Comparison of ENCODE assay signal across 19 mouse cellular contexts in the genomic region with DNA sequence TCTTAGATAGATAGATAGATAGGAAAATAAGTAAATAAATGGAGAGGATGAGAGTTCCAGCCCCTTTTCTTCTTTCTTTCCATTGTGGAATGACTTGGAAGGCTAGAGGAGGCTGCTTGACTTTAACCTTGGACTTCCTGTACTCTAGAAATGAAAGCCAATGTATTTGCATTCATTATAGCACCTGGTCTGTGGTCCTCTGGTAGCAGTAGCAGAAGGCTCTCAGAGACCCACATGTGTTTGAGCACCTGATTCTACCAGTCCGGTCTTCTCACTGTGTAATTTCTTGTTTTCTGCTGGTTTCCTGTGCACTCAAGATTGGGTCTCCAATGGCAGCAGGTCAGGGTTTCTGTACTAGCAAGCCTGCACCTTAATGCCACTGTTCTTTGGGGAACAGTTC. TPM values are rescaled to one million over a fixed set of nuclear protein-coding genes. Genes with fewer than 3 reads are reported as not detected.
A peak's percentile ranks its signal among the peaks of the same experiment; 100 is the strongest.
DNase-seq lines count a peak whose midpoint lies in the region; ATAC-seq and TF ChIP-seq lines count a peak whose summit lies in the region.
"Had no signal": no experiment of that assay in that cellular context is flagged by ENCODE, and none has a peak within 500 bp of the region (broad histone marks: within the 10 kb centered on the region; RNA-seq: fewer than 3 reads in every experiment).

No protein-coding gene starts in this region.

- H3K4me2 ChIP-seq in hindbrain, embryonic 14.5 days (replicated peaks), result no peak overlapping the region
- H3K4me2 ChIP-seq in hindbrain, embryonic 16.5 days (ENCODE audit: low read length), result no peak overlapping the region
- H3K4me2 ChIP-seq in stomach, embryonic 14.5 days (replicated peaks; ENCODE audit: low read depth, low read length), result no peak overlapping the region
- no peak overlapping the region for H3K4me2 ChIP-seq in stomach, postnatal 0 days (replicated peaks; ENCODE audit: low read depth)
- no peak overlapping the region for H3K4me2 ChIP-seq in midbrain, embryonic 15.5 days
- no peak overlapping the region for H3K4me2 ChIP-seq in kidney, embryonic 15.5 days
- H3K4me2 ChIP-seq: heart, embryonic 12.5 days; limb, embryonic 12.5 days; liver, embryonic 15.5 days had no signal

- no peak for TF ChIP-seq EP300 in stomach, postnatal 0 days (optimal IDR thresholded peaks at IDR 0.05)

- H3K27ac ChIP-seq in hindbrain, embryonic 14.5 days, result peak overlapping the region; percentile 7; the same call in 1 of the 2 replicates
- no peak overlapping the region for H3K27ac ChIP-seq in hindbrain, embryonic 16.5 days (ENCODE audit: low read depth, low read length)
- H3K27ac ChIP-seq in stomach, embryonic 14.5 days (ENCODE audit: low read length), result 0 out of 2 replicates have a peak overlapping the region, but pooled peaks have one; percentile 12
- no peak overlapping the region for H3K27ac ChIP-seq in stomach, postnatal 0 days (replicated peaks)
- H3K27ac ChIP-seq in midbrain, embryonic 15.5 days, result no peak overlapping the region
- no peak overlapping the region for H3K27ac ChIP-seq in kidney, embryonic 15.5 days
- H3K27ac ChIP-seq: liver, embryonic 15.5 days had no signal

- H3K36me3 ChIP-seq in hindbrain, embryonic 14.5 days (replicated peaks; ENCODE audit: control insufficient read depth, insufficient read depth), result no peaks in the 10 kb centered on the region
- no peaks in the 10 kb centered on the region for H3K36me3 ChIP-seq in hindbrain, embryonic 16.5 days (ENCODE audit: control insufficient read depth, insufficient read depth, low read length)
- H3K36me3 ChIP-seq in stomach, embryonic 14.5 days (ENCODE audit: control insufficient read depth, insufficient read depth, low read length), result no peaks in the 10 kb centered on the region
- H3K36me3 ChIP-seq in stomach, postnatal 0 days (ENCODE audit: control insufficient read depth, insufficient read depth, low read length), result no peaks in the 10 kb centered on the region
- H3K36me3 ChIP-seq in midbrain, embryonic 15.5 days (replicated peaks), result no peaks in the 10 kb centered on the region
- H3K36me3 ChIP-seq in kidney, embryonic 15.5 days, result peaks cover 11% of the 10 kb centered on the region
- H3K36me3 ChIP-seq: liver, embryonic 15.5 days had no signal

- no peak for TF ChIP-seq CTCF in stomach, postnatal 0 days (IDR thresholded peaks at IDR 0.05; ENCODE audit: low read depth)

- H3K9ac ChIP-seq in hindbrain, embryonic 14.5 days, result no peak overlapping the region
- H3K9ac ChIP-seq in hindbrain, embryonic 16.5 days (ENCODE audit: low read depth, low read length), result no peak overlapping the region
- H3K9ac ChIP-seq in stomach, embryonic 14.5 days (replicated peaks; ENCODE audit: low read depth, low read length), result no peak overlapping the region
- no peak overlapping the region for H3K9ac ChIP-seq in stomach, postnatal 0 days (ENCODE audit: low read length)
- no peak overlapping the region for H3K9ac ChIP-seq in midbrain, embryonic 15.5 days
- no peak overlapping the region for H3K9ac ChIP-seq in kidney, embryonic 15.5 days
- H3K9ac ChIP-seq: forebrain, postnatal 0 days; heart, embryonic 12.5 days; limb, embryonic 12.5 days; liver, embryonic 15.5 days had no signal

- H3K27me3 ChIP-seq in hindbrain, embryonic 14.5 days (ENCODE audit: control insufficient read depth, insufficient read depth, low read length), result no peaks in the 10 kb centered on the region
- no peaks in the 10 kb centered on the region for H3K27me3 ChIP-seq in hindbrain, embryonic 16.5 days (replicated peaks; ENCODE audit: control insufficient read depth, insufficient read depth, low read length)
- no peaks in the 10 kb centered on the region for H3K27me3 ChIP-seq in stomach, embryonic 14.5 days (ENCODE audit: control insufficient read depth, insufficient read depth, low read length)
- H3K27me3 ChIP-seq in stomach, postnatal 0 days (ENCODE audit: control insufficient read depth, insufficient read depth, low read length), result no peaks in the 10 kb centered on the region
- H3K27me3 ChIP-seq in midbrain, embryonic 15.5 days (replicated peaks), result no peaks in the 10 kb centered on the region
- H3K27me3 ChIP-seq in kidney, embryonic 15.5 days, result no peaks in the 10 kb centered on the region
- H3K27me3 ChIP-seq: heart, embryonic 12.5 days; limb, embryonic 12.5 days; liver, embryonic 15.5 days had no signal

- no peak for ATAC-seq in hindbrain, embryonic 14.5 days (ENCODE audit: low FRiP score)
- ATAC-seq in hindbrain, embryonic 16.5 days, result no peak
- no peak for ATAC-seq in stomach, embryonic 14.5 days (ENCODE audit: insufficient number of reproducible peaks, insufficient read depth, low FRiP score, low read depth)
- no peak for ATAC-seq in stomach, postnatal 0 days (ENCODE audit: low FRiP score, low TSS enrichment)
- ATAC-seq in midbrain, embryonic 15.5 days (replicated peaks), result no peak
- no peak for ATAC-seq in kidney, embryonic 15.5 days (replicated peaks; ENCODE audit: low FRiP score)
- ATAC-seq: forebrain, postnatal 0 days; midbrain, embryonic 16.5 days had no signal

- peaks cover 5% of the 10 kb centered on the region; the same call in 1 of the 2 replicates for H3K9me3 ChIP-seq in hindbrain, embryonic 14.5 days (ENCODE audit: control insufficient read depth, low read length)
- no peaks in the 10 kb centered on the region for H3K9me3 ChIP-seq in hindbrain, embryonic 16.5 days (ENCODE audit: control insufficient read depth, low read length)
- no peaks in the 10 kb centered on the region for H3K9me3 ChIP-seq in stomach, embryonic 14.5 days (ENCODE audit: control insufficient read depth, low read depth, low read length)
- H3K9me3 ChIP-seq in stomach, postnatal 0 days (ENCODE audit: control insufficient read depth, low read length), result no peaks in the 10 kb centered on the region
- no peaks in the 10 kb centered on the region for H3K9me3 ChIP-seq in midbrain, embryonic 15.5 days
- H3K9me3 ChIP-seq in kidney, embryonic 15.5 days (replicated peaks), result peaks cover 6% of the 10 kb centered on the region
- H3K9me3 ChIP-seq: liver, embryonic 15.5 days; megakaryocyte, embryonic 14.5 days had no signal

- DNase-seq in hindbrain, embryonic 14.5 days (ENCODE audit: low spot score), result no peak
- no peak for DNase-seq in stomach, postnatal 0 days (ENCODE audit: low spot score)
- DNase-seq in ZHBTc4 (ENCODE audit: low read depth, low spot score), result peak; percentile 3
- DNase-seq: adrenal gland, postnatal 25 days; cerebellum, adult 18-20 months; cerebellum, postnatal 25 days; forebrain, postnatal 0 days; heart, postnatal 14 days; kidney, adult 11 months; kidney, postnatal 14 days had no signal

- 91% methylated on average over 1 of the region's 1 CpGs for WGBS in hindbrain, embryonic 14.5 days
- 81% methylated on average over 1 of the region's 1 CpGs for WGBS in hindbrain, embryonic 16.5 days
- 68% methylated on average over 1 of the region's 1 CpGs for WGBS in stomach, embryonic 14.5 days
- WGBS in stomach, postnatal 0 days, result 71% methylated on average over 1 of the region's 1 CpGs
- 91% methylated on average over 1 of the region's 1 CpGs for WGBS in midbrain, embryonic 15.5 days
- 89% methylated on average over 1 of the region's 1 CpGs for WGBS in kidney, embryonic 15.5 days

- H3K4me3 ChIP-seq in hindbrain, embryonic 14.5 days (replicated peaks; ENCODE audit: low read length), result no peak overlapping the region
- no peak overlapping the region for H3K4me3 ChIP-seq in hindbrain, embryonic 16.5 days (ENCODE audit: low read length)
- no peak overlapping the region for H3K4me3 ChIP-seq in stomach, embryonic 14.5 days (ENCODE audit: low read depth, low read length)
- no peak overlapping the region for H3K4me3 ChIP-seq in stomach, postnatal 0 days (ENCODE audit: low read depth, low read length)
- H3K4me3 ChIP-seq in midbrain, embryonic 15.5 days, result no peak overlapping the region
- H3K4me3 ChIP-seq in kidney, embryonic 15.5 days (replicated peaks), result no peak overlapping the region
- H3K4me3 ChIP-seq: heart, embryonic 12.5 days; limb, embryonic 12.5 days; liver, embryonic 15.5 days; megakaryocyte, embryonic 14.5 days had no signal

- 0 out of 2 replicates have a peak, but pooled peaks cover 4% of the 10 kb centered on the region for H3K4me1 ChIP-seq in hindbrain, embryonic 14.5 days (replicated peaks; ENCODE audit: control insufficient read depth, insufficient read depth, low read length)
- no peaks in the 10 kb centered on the region; the same call in 1 of the 2 replicates for H3K4me1 ChIP-seq in hindbrain, embryonic 16.5 days (ENCODE audit: control insufficient read depth, insufficient read depth, low read depth, low read length)
- peaks cover 6% of the 10 kb centered on the region; the same call in 1 of the 2 replicates for H3K4me1 ChIP-seq in stomach, embryonic 14.5 days (ENCODE audit: control insufficient read depth, insufficient read depth, low read length)
- no peaks in the 10 kb centered on the region for H3K4me1 ChIP-seq in stomach, postnatal 0 days (replicated peaks; ENCODE audit: control insufficient read depth, insufficient read depth)
- 0 out of 2 replicates have a peak, but pooled peaks cover 8% of the 10 kb centered on the region for H3K4me1 ChIP-seq in midbrain, embryonic 15.5 days
- H3K4me1 ChIP-seq in kidney, embryonic 15.5 days, result peaks cover 10% of the 10 kb centered on the region; the same call in 1 of the 2 replicates

RNA-seq across cellular contexts. Expression of a gene that starts 30.1 kb away (rescaled TPM):
- 11.0 and 12.0 TPM in 2 replicates for polyA plus RNA-seq in hindbrain, embryonic 14.5 days (2014; fragmentation: Nextera tagmentation; extraction: Ambion mirVana)
- 6.2 and 8.2 TPM in 2 replicates for polyA plus RNA-seq in hindbrain, embryonic 16.5 days (2015; fragmentation: Nextera tagmentation; extraction: Ambion mirVana)
- 9.4 and 10.6 TPM in 2 replicates for polyA plus RNA-seq in stomach, embryonic 14.5 days (2014; fragmentation: Nextera tagmentation; extraction: Ambion mirVana)
- 2.4 and 2.5 TPM in 2 replicates for polyA plus RNA-seq in stomach, postnatal 0 days (2015; fragmentation: Nextera tagmentation; extraction: Ambion mirVana)
- 7.6 and 8.1 TPM in 2 replicates for polyA plus RNA-seq in midbrain, embryonic 15.5 days (2015; fragmentation: Nextera tagmentation; extraction: Ambion mirVana)
- polyA plus RNA-seq in kidney, embryonic 15.5 days (2015; fragmentation: Nextera tagmentation; extraction: Ambion mirVana), result 7.3 and 7.9 TPM in 2 replicates

Comparison
In these comparisons a context has a peak if more than half of its experiments do, and no peak if none do; other contexts are left out.
1. H3K27ac ChIP-seq: peak in hindbrain, embryonic 14.5 days (single experiment) and stomach, embryonic 14.5 days (single experiment); none in hindbrain, embryonic 16.5 days (single experiment), stomach, postnatal 0 days (single experiment), midbrain, embryonic 15.5 days (single experiment) and kidney, embryonic 15.5 days (single experiment).